Mouse (Mus musculus): ENCODE data around the gene 2810021J22Rik.

Gene 2810021J22Rik

GRCm38 (mm10) chr11:58917745-58918366 is 50.8 kb downstream of the 2810021J22Rik start, which contains the start of gene Btnl10:
Btnl10 (plus strand) TSS chr11:58917908.
- no peak for DNase-seq

GRCm38 (mm10) chr11:58918759-58919158 is 51.7 kb downstream of the 2810021J22Rik start:
- DNase-seq: no peak

- no peak for DNase-seq
Observed at GRCm38 (mm10) chr11:58922420-58922819, 55.4 kb downstream of the 2810021J22Rik start.

- no peak for DNase-seq
Observed at GRCm38 (mm10) chr11:58926651-58927050, 59.6 kb downstream of the 2810021J22Rik start.

- DNase-seq: no peak
Observed at GRCm38 (mm10) chr11:58927053-58927452, 60.0 kb downstream of the 2810021J22Rik start.

- DNase-seq: peak; percentile 79
Observed at GRCm38 (mm10) chr11:58927790-58928651, 61.0 kb downstream of the 2810021J22Rik start.

GRCm38 (mm10) chr11:58929055-58929454 is 62.0 kb downstream of the 2810021J22Rik start:
- no peak for DNase-seq

GRCm38 (mm10) chr11:58929641-58930040 is 62.6 kb downstream of the 2810021J22Rik start:
- no peak for DNase-seq

GRCm38 (mm10) chr11:58930254-58930653 is 63.2 kb downstream of the 2810021J22Rik start:
- DNase-seq: no peak

- no peak for DNase-seq
Observed at GRCm38 (mm10) chr11:58931576-58931975, 64.6 kb downstream of the 2810021J22Rik start.

Measured in embryo, embryonic 11 days (tissue).